ENCODE assay signal across 8 mouse cellular contexts in the genomic region with DNA sequence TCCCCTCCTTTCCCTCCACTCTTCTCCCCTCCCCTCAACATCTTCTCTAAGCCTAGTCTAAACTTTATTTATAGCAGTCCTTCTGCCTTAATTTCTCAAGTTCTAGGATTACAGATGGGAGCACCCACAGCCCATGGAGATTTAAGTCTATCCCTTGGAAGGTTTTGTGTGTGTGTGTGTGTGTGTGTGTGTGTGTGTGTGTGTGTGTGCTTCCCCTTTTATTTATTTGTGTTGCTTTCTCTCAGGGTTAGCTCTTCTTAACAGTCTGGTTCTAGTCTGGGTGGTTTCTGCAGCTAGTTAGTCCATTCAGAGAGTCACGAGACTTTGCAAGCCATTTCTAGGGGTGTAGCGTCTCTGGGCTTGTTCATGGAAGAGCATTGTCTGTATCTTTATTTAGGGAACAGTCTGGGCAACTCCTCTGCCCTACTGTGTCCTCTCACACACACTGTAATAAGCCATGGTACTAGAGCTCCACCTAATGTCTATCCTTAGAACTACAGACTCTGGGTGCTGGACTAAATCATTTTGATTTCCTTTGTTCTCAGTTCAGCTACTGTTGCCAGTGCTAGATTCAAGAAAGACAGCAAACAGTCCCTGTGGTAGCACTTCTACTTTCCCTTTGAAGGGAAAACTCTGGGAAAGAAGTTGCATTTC. TPM values are rescaled to one million over a fixed set of nuclear protein-coding genes. Genes with fewer than 3 reads are reported as not detected.
DNase-seq lines count a peak whose midpoint lies in the region; ATAC-seq and TF ChIP-seq lines count a peak whose summit lies in the region.

No protein-coding gene starts in this region.

- 0 out of 2 replicates have a peak, but pooled peaks cover 3% of the 10 kb centered on the region for H3K36me3 ChIP-seq in midbrain, embryonic 12.5 days
- no peaks in the 10 kb centered on the region for H3K36me3 ChIP-seq in stomach, postnatal 0 days (ENCODE audit: control insufficient read depth, insufficient read depth, low read length)

- peak; percentile 90 for ATAC-seq in midbrain, embryonic 12.5 days (ENCODE audit: low FRiP score, low read depth)
- peak; percentile 74 for ATAC-seq in stomach, postnatal 0 days (ENCODE audit: low FRiP score, low TSS enrichment)

- no peaks in the 10 kb centered on the region for H3K9me3 ChIP-seq in midbrain, embryonic 12.5 days
- H3K9me3 ChIP-seq in stomach, postnatal 0 days (ENCODE audit: control insufficient read depth, low read length), result no peaks in the 10 kb centered on the region

- peak; percentile 96 for TF ChIP-seq CTCF in stomach, postnatal 0 days (IDR thresholded peaks at IDR 0.05; ENCODE audit: low read depth)

- peak; percentile 30 for DNase-seq in testis, postnatal 14 days (ENCODE audit: low spot score)
- DNase-seq in testis, postnatal 10 days (ENCODE audit: low spot score), result no peak
- peak; percentile 68 for DNase-seq in cerebellum, adult 8-10 months
- peak; percentile 55 to 91 for DNase-seq in frontal cortex, adult 2 months (ENCODE audit: extremely low spot score in 1 of 2, low spot score in 1 of 2)
- DNase-seq in induced T-regulatory cell, adult 2 months (ENCODE audit: low read depth), result peak; percentile 89
- DNase-seq in left cerebral cortex, postnatal 14 days (ENCODE audit: low spot score in 2 of 2), result peak; percentile 72 to 87
- DNase-seq in stomach, postnatal 0 days (ENCODE audit: low spot score), result peak; percentile 18

- peak overlapping the region; percentile 35; the same call in 1 of the 2 replicates for H3K27ac ChIP-seq in midbrain, embryonic 12.5 days (replicated peaks)
- H3K27ac ChIP-seq in stomach, postnatal 0 days (replicated peaks), result no peak overlapping the region

- 0 out of 2 replicates have a peak overlapping the region, but pooled peaks have one; percentile 28 for H3K9ac ChIP-seq in midbrain, embryonic 12.5 days (replicated peaks)
- H3K9ac ChIP-seq in stomach, postnatal 0 days (ENCODE audit: low read length), result no peak overlapping the region

- H3K4me3 ChIP-seq in midbrain, embryonic 12.5 days, result no peak overlapping the region
- no peak overlapping the region for H3K4me3 ChIP-seq in stomach, postnatal 0 days (ENCODE audit: low read depth, low read length)

- 2% methylated on average over 2 of the region's 2 CpGs for WGBS in midbrain, embryonic 12.5 days
- 0% methylated on average over 2 of the region's 2 CpGs for WGBS in stomach, postnatal 0 days

- peaks cover 9% of the 10 kb centered on the region for H3K4me1 ChIP-seq in midbrain, embryonic 12.5 days
- no peaks in the 10 kb centered on the region for H3K4me1 ChIP-seq in stomach, postnatal 0 days (replicated peaks; ENCODE audit: control insufficient read depth, insufficient read depth)

- TF ChIP-seq EP300 in stomach, postnatal 0 days (optimal IDR thresholded peaks at IDR 0.05), result no peak

- intact Hi-C loops in left cerebral cortex, postnatal 14 days (cut with DNase I), result loop anchor here (5.0 kb wide), 1 partner anchor 133 kb away; the partner anchor contains the start of genes Ngly1 and Oxsm

- no peak overlapping the region; the same call in 1 of the 2 replicates for H3K4me2 ChIP-seq in midbrain, embryonic 12.5 days (replicated peaks)
- no peak overlapping the region for H3K4me2 ChIP-seq in stomach, postnatal 0 days (replicated peaks; ENCODE audit: low read depth)

- H3K27me3 ChIP-seq in midbrain, embryonic 12.5 days, result no peaks in the 10 kb centered on the region
- no peaks in the 10 kb centered on the region for H3K27me3 ChIP-seq in stomach, postnatal 0 days (ENCODE audit: control insufficient read depth, insufficient read depth, low read length)

RNA-seq across cellular contexts. Expression of gene Top2b, which starts 15.1 kb away (rescaled TPM):
- polyA plus RNA-seq in frontal cortex, adult 2 months (2012; rRNA removed), result 47.1 and 58.2 TPM in 2 replicates
- total RNA-seq in left cerebral cortex, postnatal 14 days (2021), result 100 to 1,000 TPM; 119 to 127 TPM
- polyA plus RNA-seq in midbrain, embryonic 12.5 days (2016; fragmentation: Nextera tagmentation; extraction: Ambion mirVana), result 173 and 199 TPM in 2 replicates
- 18.6 and 21.3 TPM in 2 replicates for polyA plus RNA-seq in stomach, postnatal 0 days (2015; fragmentation: Nextera tagmentation; extraction: Ambion mirVana)
